ENCODE assay signal across 7 mouse cellular contexts in the genomic region with DNA sequence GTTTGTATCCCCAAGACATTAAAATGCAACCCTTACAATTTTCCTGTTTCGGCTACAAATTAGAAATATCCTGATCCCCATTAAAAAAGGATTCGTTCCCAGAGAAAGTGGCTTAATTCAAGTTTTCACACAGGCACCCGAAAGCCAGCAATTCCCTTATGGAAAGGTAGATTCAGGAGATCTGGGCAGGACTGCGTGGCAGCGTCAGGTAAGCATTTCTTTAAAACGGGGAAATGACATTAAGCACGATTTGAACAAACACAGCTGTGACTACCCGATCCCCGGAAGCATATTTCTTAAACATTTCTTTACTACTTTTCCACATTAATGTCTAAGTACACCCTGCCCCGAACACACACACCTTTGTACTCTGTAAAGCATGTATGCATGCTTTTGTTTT. TPM values are rescaled to one million over a fixed set of nuclear protein-coding genes. Genes with fewer than 3 reads are reported as not detected.
DNase-seq lines count a peak whose midpoint lies in the region; ATAC-seq and TF ChIP-seq lines count a peak whose summit lies in the region.

No protein-coding gene starts in this region.

- peak overlapping the region; percentile 43; the same call in 1 of the 2 replicates for H3K9ac ChIP-seq in lung, postnatal 0 days (replicated peaks; ENCODE audit: low read depth)
- peak overlapping the region; percentile 83 for H3K9ac ChIP-seq in forebrain, embryonic 13.5 days
- H3K9ac ChIP-seq in limb, embryonic 15.5 days: peak overlapping the region; percentile 53
- peak overlapping the region; percentile 61 for H3K9ac ChIP-seq in stomach, postnatal 0 days (ENCODE audit: low read length)

- H3K27ac ChIP-seq in lung, postnatal 0 days (ENCODE audit: low read length): peak overlapping the region; percentile 71
- H3K27ac ChIP-seq in forebrain, embryonic 13.5 days: peak overlapping the region; percentile 100
- peak overlapping the region; percentile 86 for H3K27ac ChIP-seq in limb, embryonic 15.5 days
- H3K27ac ChIP-seq in stomach, postnatal 0 days (replicated peaks): peak overlapping the region; percentile 74

- ATAC-seq in lung, postnatal 0 days: no peak
- ATAC-seq in forebrain, embryonic 13.5 days: no peak
- ATAC-seq in limb, embryonic 15.5 days (ENCODE audit: insufficient number of reproducible peaks, low FRiP score, low TSS enrichment, low read depth): no peak
- no peak for ATAC-seq in stomach, postnatal 0 days (ENCODE audit: low FRiP score, low TSS enrichment)

- no peaks in the 10 kb centered on the region for H3K27me3 ChIP-seq in lung, postnatal 0 days (replicated peaks; ENCODE audit: insufficient read depth, low read length)
- H3K27me3 ChIP-seq in forebrain, embryonic 13.5 days: no peaks in the 10 kb centered on the region
- no peaks in the 10 kb centered on the region for H3K27me3 ChIP-seq in limb, embryonic 15.5 days
- H3K27me3 ChIP-seq in stomach, postnatal 0 days (ENCODE audit: control insufficient read depth, insufficient read depth, low read length): no peaks in the 10 kb centered on the region

- peak overlapping the region; percentile 78 for H3K4me2 ChIP-seq in lung, postnatal 0 days (replicated peaks; ENCODE audit: low read depth, low read length)
- peak overlapping the region; percentile 66 for H3K4me2 ChIP-seq in forebrain, embryonic 13.5 days
- peak overlapping the region; percentile 63 for H3K4me2 ChIP-seq in limb, embryonic 15.5 days
- H3K4me2 ChIP-seq in stomach, postnatal 0 days (replicated peaks; ENCODE audit: low read depth): peak overlapping the region; percentile 56

- no peaks in the 10 kb centered on the region for H3K36me3 ChIP-seq in lung, postnatal 0 days (ENCODE audit: insufficient read depth, low read length)
- H3K36me3 ChIP-seq in forebrain, embryonic 13.5 days (ENCODE audit: poor library complexity, severe bottlenecking): peaks cover 25% of the 10 kb centered on the region
- peaks cover 18% of the 10 kb centered on the region for H3K36me3 ChIP-seq in limb, embryonic 15.5 days
- no peaks in the 10 kb centered on the region for H3K36me3 ChIP-seq in stomach, postnatal 0 days (ENCODE audit: control insufficient read depth, insufficient read depth, low read length)

- DNase-seq in lung, postnatal 0 days (ENCODE audit: low spot score): no peak
- DNase-seq in lung, postnatal 10 days: no peak
- DNase-seq in stomach, postnatal 0 days (ENCODE audit: low spot score): peak; percentile 17
- no peak for DNase-seq in layer of hippocampus, postnatal 14 days (ENCODE audit: low spot score in 2 of 2)
- no peak for DNase-seq in gastrocnemius, postnatal 25 days

- no peaks in the 10 kb centered on the region for H3K9me3 ChIP-seq in lung, postnatal 0 days (ENCODE audit: low read length)
- peaks cover 13% of the 10 kb centered on the region for H3K9me3 ChIP-seq in forebrain, embryonic 13.5 days (replicated peaks)
- no peaks in the 10 kb centered on the region for H3K9me3 ChIP-seq in limb, embryonic 15.5 days
- no peaks in the 10 kb centered on the region for H3K9me3 ChIP-seq in stomach, postnatal 0 days (ENCODE audit: control insufficient read depth, low read length)

- 0 out of 2 replicates have a peak, but pooled peaks cover 3% of the 10 kb centered on the region for H3K4me1 ChIP-seq in lung, postnatal 0 days (ENCODE audit: insufficient read depth, low read depth, low read length)
- peaks cover 26% of the 10 kb centered on the region; the same call in 1 of the 2 replicates for H3K4me1 ChIP-seq in forebrain, embryonic 13.5 days
- H3K4me1 ChIP-seq in limb, embryonic 15.5 days: peaks cover 21% of the 10 kb centered on the region
- no peaks in the 10 kb centered on the region for H3K4me1 ChIP-seq in stomach, postnatal 0 days (replicated peaks; ENCODE audit: control insufficient read depth, insufficient read depth)

- no peak for TF ChIP-seq CTCF in lung, postnatal 0 days (IDR thresholded peaks at IDR 0.05)
- no peak for TF ChIP-seq CTCF in stomach, postnatal 0 days (IDR thresholded peaks at IDR 0.05; ENCODE audit: low read depth)

- no peak for TF ChIP-seq EP300 in lung, postnatal 0 days (IDR thresholded peaks at IDR 0.05)
- no peak for TF ChIP-seq EP300 in stomach, postnatal 0 days (optimal IDR thresholded peaks at IDR 0.05)

- peak overlapping the region; percentile 77 for H3K4me3 ChIP-seq in lung, postnatal 0 days (ENCODE audit: low read depth, low read length)
- peak overlapping the region; percentile 92 for H3K4me3 ChIP-seq in forebrain, embryonic 13.5 days
- peak overlapping the region; percentile 91 for H3K4me3 ChIP-seq in limb, embryonic 15.5 days
- H3K4me3 ChIP-seq in stomach, postnatal 0 days (ENCODE audit: low read depth, low read length): peak overlapping the region; percentile 90

- 4% methylated on average over 10 of the region's 10 CpGs for WGBS in lung, postnatal 0 days
- WGBS in forebrain, embryonic 13.5 days: 3% methylated on average over 10 of the region's 10 CpGs
- WGBS in limb, embryonic 15.5 days: 5% methylated on average over 10 of the region's 10 CpGs
- 1% methylated on average over 10 of the region's 10 CpGs for WGBS in stomach, postnatal 0 days

RNA-seq across cellular contexts. Expression of a gene that starts 0.6 kb away (rescaled TPM):
- 395 and 416 TPM in 2 replicates for polyA plus RNA-seq in lung, postnatal 0 days (2015; fragmentation: Nextera tagmentation; extraction: Ambion mirVana)
- polyA plus RNA-seq in forebrain, embryonic 13.5 days (2015; fragmentation: Nextera tagmentation; extraction: Ambion mirVana): 1,106 and 1,152 TPM in 2 replicates
- polyA plus RNA-seq in limb, embryonic 15.5 days (2015; fragmentation: Nextera tagmentation; extraction: Ambion mirVana): 499 and 519 TPM in 2 replicates
- polyA plus RNA-seq in stomach, postnatal 0 days (2015; fragmentation: Nextera tagmentation; extraction: Ambion mirVana): 371 and 384 TPM in 2 replicates
- total RNA-seq in layer of hippocampus, postnatal 14 days (2021): 100 to 1,000 TPM; 556 to 594 TPM
- 10 to 100 TPM; 28.6 to 36.6 TPM for total RNA-seq in gastrocnemius, postnatal 25 days (2021)

RNA-seq across cellular contexts. Expression of a gene that starts 44.7 kb away (rescaled TPM):
- polyA plus RNA-seq in lung, postnatal 0 days (2015; fragmentation: Nextera tagmentation; extraction: Ambion mirVana): 34.4 and 38.7 TPM in 2 replicates
- polyA plus RNA-seq in forebrain, embryonic 13.5 days (2015; fragmentation: Nextera tagmentation; extraction: Ambion mirVana): 22.9 and 23.8 TPM in 2 replicates
- 38.5 and 40.2 TPM in 2 replicates for polyA plus RNA-seq in limb, embryonic 15.5 days (2015; fragmentation: Nextera tagmentation; extraction: Ambion mirVana)
- polyA plus RNA-seq in stomach, postnatal 0 days (2015; fragmentation: Nextera tagmentation; extraction: Ambion mirVana): 16.2 and 16.9 TPM in 2 replicates
- total RNA-seq in layer of hippocampus, postnatal 14 days (2021): 10 to 100 TPM; 22.8 to 26.3 TPM
- total RNA-seq in gastrocnemius, postnatal 25 days (2021): 10 to 100 TPM; 20.9 to 21.3 TPM
